Mouse (Mus musculus) cerebellum, adult 2 months (tissue): Measurements from ENCODE around the gene Tnfrsf8. TPM values are rescaled to one million over a fixed set of nuclear protein-coding genes. Genes with fewer than 3 reads are reported as not detected.

Source experiments
- DNase-seq, 2 experiments: peaks; one replicate each; pipeline ENCODE4 v3.0.0; 2021
- H3K27ac ChIP-seq: fragments of 200-500 bp; 2 replicates; pipeline ENCODE4 v1.5.1; 2012; ENCODE audit warnings: low read length, control low read depth, inconsistent platforms; ENCODE audit not compliant: insufficient read depth
- H3K27me3 ChIP-seq: fragments of 200-500 bp; 2 replicates; pipeline ENCODE4 v1.6.1; 2012; ENCODE audit warnings: inconsistent platforms, mild to moderate bottlenecking, low read length, moderate library complexity; ENCODE audit not compliant: control insufficient read depth, insufficient read depth
- H3K4me1 ChIP-seq: fragments of 200-500 bp; 2 replicates; pipeline ENCODE4 v1.6.1; 2011; ENCODE audit warnings: low read length; ENCODE audit not compliant: control insufficient read depth, insufficient read depth
- H3K4me3 ChIP-seq: fragments of 200-500 bp; replicated peaks from 2 replicates; pipeline ENCODE3; 2011; ENCODE audit warnings: mild to moderate bottlenecking, low read depth, low read length, control low read depth; ENCODE audit not compliant: insufficient read depth
- CTCF ChIP-seq: fragments of 200-500 bp; IDR thresholded peaks from 2 replicates; pipeline ENCODE4 v1.5.1; 2011; ENCODE audit warnings: low read depth, mild to moderate bottlenecking, control low read depth, low read length, moderate library complexity, borderline replicate concordance; ENCODE audit not compliant: insufficient read depth
- POLR2A ChIP-seq: fragments of 200-500 bp; IDR thresholded peaks from 2 replicates; pipeline ENCODE4 v1.6.1; 2011; ENCODE audit warnings: low read length, control low read depth, borderline replicate concordance; ENCODE audit not compliant: insufficient read depth
- WGBS: fragments of 180-500 bp; shearing (Covaris S2); methylation state at CpG from one replicate; pipeline ENCODE4 v1.1.7; 2018; 5-methylcytosine and 5-hydroxymethylcytosine counted together
- polyA plus RNA-seq: library from polyadenylated mRNA; depleted of rRNA; stranded (reverse); fragments of >200 nt; gene quantifications from 2 replicates; pipeline ENCODE4 v1.2.3, GENCODE M21; 2012

Gene Tnfrsf8
- polyA plus RNA-seq, 1 experiment = 0.26 TPM

DNA sequence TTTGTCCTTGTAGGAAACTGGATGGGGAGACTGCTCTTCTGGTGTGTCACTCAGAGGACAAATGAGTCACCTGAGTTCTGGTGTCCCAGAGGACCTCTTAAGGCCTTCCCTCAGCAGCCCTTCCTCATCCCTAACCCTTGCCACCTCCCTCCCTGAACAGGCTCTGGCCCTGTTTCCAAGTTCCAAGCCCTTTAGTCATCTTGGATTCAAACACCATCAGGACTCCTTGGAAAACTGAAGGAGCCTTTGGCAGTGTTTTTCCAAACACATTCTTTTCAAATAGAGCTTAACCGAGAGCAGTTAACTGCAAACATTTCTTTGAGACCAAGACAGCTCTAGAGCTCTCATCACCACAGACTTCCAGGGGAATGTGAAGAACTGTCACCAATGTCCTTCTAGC is 42.2 kb downstream of the Tnfrsf8 start:
- TF ChIP-seq CTCF = no peak
- no peak for TF ChIP-seq POLR2A
- WGBS = 72% methylated on average over 1 of the region's 1 CpGs
- H3K27ac ChIP-seq = no peak overlapping the region

GRCm38 (mm10) chr4:145271634-145272033 is 43.3 kb downstream of the Tnfrsf8 start:
- no peaks in the 10 kb centered on the region for H3K27me3 ChIP-seq
- DNase-seq = no peak
- H3K27ac ChIP-seq = no peak overlapping the region
- WGBS = 79% methylated on average over 4 of the region's 4 CpGs
- TF ChIP-seq CTCF = no peak
- H3K4me1 ChIP-seq = no peaks in the 10 kb centered on the region
- no peak overlapping the region for H3K4me3 ChIP-seq

More for the DNA sequence above, 42.2 kb downstream of the Tnfrsf8 start:
- H3K4me3 ChIP-seq = no peak overlapping the region
- no peak for DNase-seq
- H3K4me1 ChIP-seq = no peaks in the 10 kb centered on the region
- H3K27me3 ChIP-seq = no peaks in the 10 kb centered on the region

- Histone ChIP-seq H3K4me3 (no peak overlapping the region), H3K27me3 (no peaks in the 10 kb centered on the region), H3K4me1 (no peaks in the 10 kb centered on the region), H3K27ac (no peak overlapping the region)
- TF ChIP-seq CTCF = no peak
- no peak for TF ChIP-seq POLR2A
- no peak for DNase-seq
- WGBS = 89% methylated on average over 5 of the region's 5 CpGs
Measured at GRCm38 (mm10) chr4:145270136-145270535, 44.8 kb downstream of the Tnfrsf8 start.

DNA sequence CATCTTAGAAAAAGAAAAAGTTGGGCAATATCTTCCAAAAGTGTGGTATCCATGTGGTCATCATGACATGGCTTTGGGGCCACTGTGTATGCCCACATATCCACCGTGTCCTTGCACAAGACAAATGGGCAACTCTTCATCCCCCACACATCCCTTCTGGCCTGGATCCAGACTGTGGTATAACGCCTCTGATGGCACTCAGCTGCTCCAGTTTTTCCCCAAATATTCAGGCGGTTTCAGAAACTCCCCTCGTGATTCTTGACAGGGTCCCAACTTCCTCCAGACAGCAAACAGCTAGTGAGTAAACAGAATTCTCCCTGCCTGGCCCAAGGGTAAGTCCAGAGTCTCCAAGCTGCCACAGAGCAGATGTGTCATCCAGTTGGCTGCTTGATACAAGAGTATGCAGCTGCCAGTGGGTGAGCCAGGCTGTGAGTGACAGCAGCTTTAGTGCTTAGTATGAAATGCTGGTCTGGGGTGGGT is 47.3 kb downstream of the Tnfrsf8 start:
- 18% methylated on average over 4 of the region's 4 CpGs for WGBS
- no peak for TF ChIP-seq CTCF
- TF ChIP-seq POLR2A = no peak
- Histone ChIP-seq H3K4me3 (no peak overlapping the region), H3K4me1 (no peaks in the 10 kb centered on the region), H3K27me3 (no peaks in the 10 kb centered on the region), H3K27ac (no peak overlapping the region)
- no peak for DNase-seq

DNA sequence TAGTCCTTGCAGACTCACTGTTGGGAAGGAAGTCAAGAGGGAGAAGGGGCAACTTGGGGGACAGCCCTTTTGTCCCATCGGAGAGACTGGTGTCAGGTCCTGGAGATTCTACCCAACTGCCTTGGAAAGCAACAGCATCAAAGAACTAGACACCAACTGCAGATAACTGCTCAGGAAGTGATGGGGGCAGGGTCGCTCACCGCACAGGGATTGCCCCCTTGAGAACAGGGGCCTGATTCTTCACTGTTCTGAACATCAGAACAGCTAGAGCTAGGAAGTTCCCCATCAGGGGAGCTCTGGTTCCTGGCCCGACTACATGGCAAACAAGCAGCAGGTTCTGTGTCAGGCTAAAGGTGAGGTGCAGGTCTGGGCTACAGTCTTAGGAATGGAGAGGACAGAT is 48.5 kb downstream of the Tnfrsf8 start:
- 90% methylated on average over 4 of the region's 4 CpGs for WGBS
- H3K4me3 ChIP-seq = no peak overlapping the region
- DNase-seq = no peak
- no peaks in the 10 kb centered on the region for H3K4me1 ChIP-seq
- TF ChIP-seq CTCF = no peak
- TF ChIP-seq POLR2A = no peak
- no peaks in the 10 kb centered on the region for H3K27me3 ChIP-seq
- no peak overlapping the region for H3K27ac ChIP-seq

DNA sequence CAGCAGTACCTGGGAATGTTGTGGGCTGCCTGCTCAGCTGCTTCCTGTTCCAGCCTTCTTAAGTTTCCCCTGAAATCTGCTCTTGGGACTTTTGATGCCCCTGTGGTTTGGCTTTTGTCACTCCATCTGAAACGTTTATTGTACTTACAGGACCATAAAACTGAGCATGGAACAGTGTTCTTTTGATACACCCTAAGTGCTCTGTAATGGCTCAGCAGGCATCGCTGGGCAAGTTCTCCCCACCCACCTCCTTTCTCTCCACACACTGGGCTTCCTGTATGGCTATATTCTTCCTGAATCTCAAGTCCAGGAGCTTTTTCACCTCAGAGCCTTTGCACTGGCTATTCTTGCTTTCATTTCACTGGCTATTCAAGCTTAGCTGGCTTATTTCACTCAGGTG is 50.2 kb downstream of the Tnfrsf8 start:
- H3K27me3 ChIP-seq = no peaks in the 10 kb centered on the region
- 24% methylated on average over 2 of the region's 2 CpGs for WGBS

DNA sequence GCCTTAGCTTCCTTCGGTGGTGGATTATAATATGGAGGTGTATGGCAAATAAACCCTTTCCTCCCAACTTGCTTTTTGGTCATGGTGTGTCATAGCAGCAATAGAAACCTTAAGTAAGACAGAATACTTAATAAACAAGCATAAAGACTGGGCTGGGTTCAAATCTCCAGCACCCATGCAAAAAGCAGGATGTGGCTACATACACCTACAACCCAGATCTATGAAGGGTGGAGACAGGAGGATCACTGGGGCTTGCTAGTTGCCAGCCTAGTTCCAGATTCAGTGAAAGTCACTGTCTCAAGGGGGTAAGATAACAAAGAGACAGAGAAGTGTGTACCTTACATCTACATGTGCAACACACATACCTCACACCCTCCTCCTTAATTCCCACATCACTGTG is 51.4 kb downstream of the Tnfrsf8 start:
- no peak for DNase-seq
- Histone ChIP-seq H3K4me1 (no peaks in the 10 kb centered on the region), H3K27ac (no peak overlapping the region), H3K27me3 (no peaks in the 10 kb centered on the region), H3K4me3 (no peak overlapping the region)
- TF ChIP-seq POLR2A = no peak
- TF ChIP-seq CTCF = no peak
- WGBS = 96% methylated on average over 1 of the region's 1 CpGs

More for the DNA sequence above, 50.2 kb downstream of the Tnfrsf8 start:
- no peak for DNase-seq
- no peak overlapping the region for H3K27ac ChIP-seq
- no peak for TF ChIP-seq CTCF
- TF ChIP-seq POLR2A = no peak
- no peaks in the 10 kb centered on the region for H3K4me1 ChIP-seq
- no peak overlapping the region for H3K4me3 ChIP-seq

DNA sequence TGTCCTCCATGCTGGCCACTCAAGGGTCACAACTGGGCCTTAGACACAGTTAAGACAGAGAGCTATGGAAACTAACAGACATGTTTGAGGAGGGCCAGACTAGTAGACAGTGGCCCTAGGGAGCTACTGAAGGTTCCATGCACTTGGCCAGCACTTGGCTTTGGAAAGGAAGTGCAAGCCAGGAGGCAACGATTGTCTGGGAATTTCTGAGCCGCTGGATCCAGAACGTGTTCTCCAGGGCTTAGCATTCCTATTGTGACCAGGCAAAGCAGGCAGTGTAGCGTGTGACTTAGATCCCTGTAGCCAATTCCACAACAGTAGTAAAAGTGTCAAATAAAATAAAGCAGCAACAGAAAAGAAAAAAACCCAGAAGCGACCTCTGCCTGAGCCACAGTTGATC is 54.2 kb downstream of the Tnfrsf8 start:
- no peaks in the 10 kb centered on the region for H3K27me3 ChIP-seq
- no peak overlapping the region for H3K27ac ChIP-seq
- H3K4me1 ChIP-seq = no peaks in the 10 kb centered on the region
- TF ChIP-seq POLR2A (no peak), CTCF (no peak)
- DNase-seq = no peak
- 61% methylated on average over 5 of the region's 5 CpGs for WGBS
- H3K4me3 ChIP-seq = no peak overlapping the region
